Mouse (Mus musculus) spleen, postnatal 36 days (tissue): ENCODE measurements around the gene Olfr799.

Experiments used
- DNase-seq, 2 experiments: peaks; one replicate each; pipeline ENCODE4 v3.0.0; 2022; ENCODE audit warnings: low spot score in 2 of 2, mixed read lengths in 1 of 2

Gene Olfr799

DNA sequence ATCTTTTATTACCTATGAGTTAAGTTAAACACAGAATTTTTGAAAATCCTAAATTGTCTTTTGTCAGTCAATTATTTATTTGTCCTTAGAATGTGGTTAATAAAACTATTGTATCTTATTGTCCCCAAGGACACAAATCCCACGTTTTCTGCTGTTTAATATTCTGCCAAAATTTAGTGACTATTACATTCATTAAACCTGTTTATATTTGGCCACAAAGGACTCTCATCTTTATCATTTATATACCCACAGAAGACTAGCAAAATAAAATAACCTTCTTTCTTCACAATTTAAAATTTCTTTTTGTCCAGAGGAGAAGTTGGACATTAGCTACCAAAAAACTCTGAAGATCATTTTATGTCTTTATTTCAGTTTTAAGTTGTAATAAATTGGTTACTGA, at the start of gene Olfr799:
Gene Olfr799 (plus strand): TSS at position 301 of the 400 bp plus-strand sequence.
- DNase-seq, result no peak

DNA sequence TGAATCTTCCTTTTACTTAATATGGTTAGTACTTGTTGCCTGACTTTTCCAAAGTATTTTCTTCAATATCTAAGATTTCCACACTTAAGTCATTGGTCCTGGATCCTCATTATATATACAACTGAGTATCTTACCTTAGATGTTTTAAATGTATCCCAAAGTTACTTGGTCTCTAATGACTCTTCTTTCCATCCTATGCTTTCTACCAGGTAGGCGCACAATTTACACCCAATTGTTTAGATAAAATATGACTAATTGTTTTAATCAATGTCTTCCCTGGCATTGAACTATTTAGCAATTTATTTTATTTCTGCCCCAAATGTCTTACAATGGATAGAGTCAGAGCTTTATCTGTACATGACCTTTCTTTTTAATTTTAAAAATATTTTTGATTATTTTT, 24.8 kb upstream of the Olfr799 start, which contains the start of gene Olfr796:
Gene Olfr796 (minus strand): TSS at position 101 of the 400 bp plus-strand sequence.
- no peak for DNase-seq

DNA sequence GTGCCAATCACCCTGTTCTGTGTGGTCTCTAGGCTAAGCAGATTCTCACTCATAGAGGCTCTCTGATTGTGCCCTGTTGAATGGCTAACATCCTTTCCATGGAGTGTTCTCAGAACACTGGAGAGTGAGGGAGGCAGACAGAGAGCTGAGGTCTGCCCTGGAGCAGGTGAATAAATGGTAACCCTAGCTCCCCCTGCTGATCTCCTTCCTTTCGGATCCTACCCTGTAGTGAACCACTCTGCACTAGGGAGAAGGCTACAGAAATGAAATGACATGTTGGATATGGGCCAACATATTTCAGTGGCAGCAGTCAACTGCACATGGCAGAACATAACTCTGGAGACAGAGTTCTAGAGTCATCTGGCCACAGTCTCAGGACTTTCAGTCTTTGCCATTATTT, 15.6 kb upstream of the Olfr799 start:
- DNase-seq, result no peak

DNA sequence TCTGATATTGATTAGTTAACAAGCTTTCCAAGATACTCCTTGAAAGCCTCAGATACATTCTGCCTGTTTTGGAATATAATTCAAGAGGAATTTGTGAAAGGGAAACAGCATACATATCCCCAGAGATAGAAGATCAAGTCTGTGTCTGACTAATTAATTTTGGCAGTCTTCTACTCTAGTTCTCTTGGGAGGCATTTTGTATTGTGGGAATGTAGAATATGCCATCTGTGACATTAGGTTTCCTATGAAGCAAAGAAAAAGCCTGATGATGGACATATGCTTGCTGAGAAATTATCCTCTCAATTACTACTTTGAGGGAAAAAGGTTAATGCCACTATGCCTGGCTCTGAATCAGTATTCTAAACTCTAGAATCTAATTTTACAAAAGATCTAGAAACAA, 14.0 kb upstream of the Olfr799 start:
- no peak for DNase-seq

DNA sequence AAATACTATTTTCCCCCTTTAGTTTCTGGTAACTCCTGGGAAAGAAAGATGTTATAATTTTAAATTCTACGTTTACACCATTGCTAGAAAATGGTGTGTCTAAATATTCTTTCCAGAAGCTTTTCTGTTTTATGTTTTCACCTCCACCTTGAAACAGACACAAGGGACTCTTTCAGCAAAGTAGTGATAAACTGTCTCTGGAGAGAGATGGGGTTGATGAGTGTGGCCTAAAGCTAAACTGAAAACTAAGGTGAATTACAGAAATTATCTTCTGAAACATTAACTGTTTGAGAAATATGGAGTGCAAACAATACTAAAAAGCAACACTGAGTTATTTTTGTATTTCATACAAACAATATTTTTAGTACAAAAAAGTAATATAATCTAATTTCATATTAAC, 9.4 kb upstream of the Olfr799 start, which contains the start of gene Olfr798:
Gene Olfr798 (minus strand): TSS at position 101 of the 400 bp plus-strand sequence.
- DNase-seq, result no peak

DNA sequence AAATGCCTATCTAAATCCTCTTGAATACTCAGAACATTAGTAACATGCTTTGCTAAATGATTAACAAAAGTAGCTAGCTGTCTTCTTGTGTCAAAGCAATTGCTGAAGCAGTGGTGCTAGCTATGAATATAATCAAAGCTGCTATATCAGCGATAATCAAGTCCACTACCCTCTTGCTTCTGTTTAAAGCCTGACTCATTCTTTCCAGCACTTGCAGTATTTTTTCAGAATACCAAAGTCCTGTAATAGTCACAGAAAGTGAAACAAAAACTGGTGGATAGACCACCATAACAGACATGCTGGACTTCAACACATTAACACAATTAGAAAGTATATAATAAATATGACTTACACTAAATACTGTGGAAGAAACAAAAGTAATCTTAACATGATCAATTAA, 14.5 kb downstream of the Olfr799 start:
- no peak for DNase-seq

DNA sequence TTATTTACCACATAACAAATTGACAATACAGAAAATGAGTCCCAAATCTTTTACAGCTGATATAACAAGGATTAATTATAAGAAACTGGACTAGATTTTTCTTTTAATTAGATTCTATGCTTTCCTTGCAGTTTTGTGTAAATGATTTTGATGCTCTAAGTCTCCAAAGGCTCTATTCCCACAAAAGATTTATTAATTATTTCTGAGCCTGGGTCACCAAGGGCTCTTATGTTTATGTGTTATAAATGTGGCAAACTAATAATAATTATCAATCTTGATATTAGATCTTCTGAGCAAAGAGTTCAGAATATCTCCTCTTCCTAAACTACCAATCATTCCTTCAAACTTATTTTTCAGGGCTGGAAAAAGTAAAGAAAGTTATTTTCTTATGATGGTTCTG, 20.1 kb downstream of the Olfr799 start, which contains the start of gene Olfr800:
Gene Olfr800 (plus strand): TSS at position 301 of the 400 bp plus-strand sequence.
- DNase-seq, result no peak

DNA sequence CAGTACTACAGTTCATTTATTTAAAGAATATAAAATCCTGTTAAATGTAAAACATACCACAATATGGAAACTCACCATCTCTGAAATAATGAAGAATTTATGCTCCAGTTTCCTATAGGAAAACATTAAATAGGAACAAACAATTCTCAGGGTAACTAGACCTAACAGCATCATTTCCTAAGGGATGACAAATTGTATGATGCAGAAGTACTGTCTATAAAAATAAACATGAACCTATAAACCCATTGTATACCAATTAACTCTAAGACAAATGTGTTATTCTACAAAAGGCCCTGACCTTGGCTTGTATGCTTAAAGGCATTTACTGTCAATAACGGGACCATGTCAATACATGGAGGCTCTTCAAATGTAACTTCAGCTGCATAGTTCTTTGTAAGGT, 36.5 kb downstream of the Olfr799 start, which contains the start of gene Olfr801:
Gene Olfr801 (minus strand): TSS at position 101 of the 400 bp plus-strand sequence.
- no peak for DNase-seq

DNA sequence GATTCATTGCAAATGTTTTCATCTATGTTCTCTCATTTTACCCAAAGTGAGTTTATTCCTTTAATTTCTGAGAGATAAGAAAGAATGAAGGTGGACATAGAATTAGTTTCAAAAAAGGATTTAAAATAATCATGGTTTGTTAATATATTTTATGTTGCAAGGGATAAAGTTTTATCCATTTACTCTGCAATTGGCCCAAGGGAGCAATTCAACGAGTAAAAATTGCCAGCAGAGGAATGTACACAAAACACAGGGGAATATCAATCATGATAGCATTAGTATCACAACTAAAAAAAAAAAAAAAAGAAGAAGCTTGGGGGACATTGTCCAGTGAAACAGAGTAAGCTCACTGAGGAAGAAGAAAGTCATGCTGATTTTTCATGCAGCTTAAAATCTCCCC, 50.8 kb downstream of the Olfr799 start, which contains the start of gene Olfr802:
Gene Olfr802 (minus strand): TSS at position 101 of the 400 bp plus-strand sequence.
- DNase-seq, result no peak

DNA sequence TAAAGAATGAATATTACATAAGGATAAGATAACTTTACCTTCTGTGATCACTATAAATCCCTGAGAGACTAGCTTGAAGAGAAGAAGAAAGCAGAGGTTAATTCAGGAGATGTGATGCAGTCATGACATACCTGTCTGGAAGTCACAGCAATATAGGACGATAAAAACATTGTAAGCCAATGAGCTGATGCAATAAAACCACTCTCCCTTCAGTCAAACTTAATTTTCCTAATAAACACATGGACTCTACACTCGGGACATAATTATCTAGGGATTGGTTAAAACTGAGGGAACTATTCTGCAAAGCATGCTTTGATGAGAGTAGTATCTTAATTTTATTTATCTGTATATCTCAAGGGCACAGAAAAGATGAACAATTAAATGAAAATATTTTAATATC, 56.9 kb downstream of the Olfr799 start, which contains the start of gene Olfr803:
Gene Olfr803 (minus strand): TSS at position 101 of the 400 bp plus-strand sequence.
- DNase-seq, result no peak
